Mouse (Mus musculus): ENCODE data around the gene Pphln1. TPM values are rescaled to one million over a fixed set of nuclear protein-coding genes. Genes with fewer than 3 reads are reported as not detected.

Pphln1 gene
- polyA plus RNA-seq, 1 experiment from 2014 or later, result 22.3 TPM

DNA sequence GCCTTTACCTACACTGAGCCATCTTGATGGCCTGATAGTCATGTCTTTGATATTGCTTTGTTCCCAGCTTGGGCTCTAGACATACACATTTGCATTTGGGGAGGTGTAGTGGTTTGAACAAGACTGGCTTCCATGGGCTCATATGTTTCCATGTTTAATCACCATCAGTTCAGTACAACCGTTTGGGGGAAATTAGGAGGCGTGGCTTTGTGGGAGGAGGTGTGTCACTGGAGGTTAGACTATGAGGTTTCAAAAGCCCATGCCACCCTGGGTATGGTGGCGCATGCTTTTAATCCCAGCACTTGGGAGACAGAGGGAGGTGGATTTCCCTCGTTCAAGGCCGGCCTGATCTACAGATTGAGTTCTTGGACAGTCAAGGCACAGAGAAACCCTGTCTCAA, 22.5 kb upstream of the Pphln1 start:
- H3K4me2 ChIP-seq (replicated peaks; ENCODE audit: low read depth, low read length), result no peak overlapping the region
- H3K27me3 ChIP-seq (replicated peaks; ENCODE audit: insufficient read depth, low read length), result no peaks in the 10 kb centered on the region
- no peak for DNase-seq (ENCODE audit: low spot score)
- H3K36me3 ChIP-seq (ENCODE audit: insufficient read depth, low read length), result no peaks in the 10 kb centered on the region
- ATAC-seq, result no peak
- H3K9me3 ChIP-seq (ENCODE audit: low read length), result no peaks in the 10 kb centered on the region
- no peak overlapping the region for H3K27ac ChIP-seq (ENCODE audit: low read length)
- H3K4me3 ChIP-seq (ENCODE audit: low read depth, low read length), result no peak overlapping the region
- WGBS, result 84% methylated on average over 5 of the region's 5 CpGs
- no peak overlapping the region for H3K9ac ChIP-seq (replicated peaks; ENCODE audit: low read depth)
- TF ChIP-seq EP300 (IDR thresholded peaks at IDR 0.05) (no peak), CTCF (IDR thresholded peaks at IDR 0.05) (no peak)
- no peaks in the 10 kb centered on the region for H3K4me1 ChIP-seq (ENCODE audit: insufficient read depth, low read depth, low read length)

DNA sequence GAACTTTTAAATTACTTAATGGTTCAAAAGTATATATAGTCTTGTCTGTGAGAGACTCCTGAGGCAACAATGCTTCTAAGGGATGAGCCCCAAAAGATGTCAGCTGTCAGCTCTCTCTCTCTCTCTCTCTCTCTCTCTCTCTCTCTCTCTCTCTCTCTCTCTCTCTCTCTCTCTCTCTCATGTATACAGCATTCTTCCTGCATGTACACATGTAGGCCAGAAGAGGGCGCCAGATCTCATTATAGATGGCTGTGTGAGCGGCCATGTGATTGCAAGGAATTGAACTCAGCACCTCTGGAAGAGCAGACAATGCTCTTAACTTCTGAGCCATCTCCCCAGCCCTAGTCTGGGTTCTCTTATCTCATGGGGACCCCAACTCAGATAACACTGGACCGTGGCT, 19.0 kb upstream of the Pphln1 start:
- no peak overlapping the region for H3K4me2 ChIP-seq (replicated peaks; ENCODE audit: low read depth, low read length)
- no peak overlapping the region for H3K4me3 ChIP-seq (ENCODE audit: low read depth, low read length)
- no peaks in the 10 kb centered on the region for H3K36me3 ChIP-seq (ENCODE audit: insufficient read depth, low read length)
- TF ChIP-seq EP300 (IDR thresholded peaks at IDR 0.05) (no peak), CTCF (IDR thresholded peaks at IDR 0.05) (peak; percentile 58)
- no peak overlapping the region for H3K27ac ChIP-seq (ENCODE audit: low read length)
- 71% methylated on average over 3 of the region's 3 CpGs for WGBS
- H3K4me1 ChIP-seq (ENCODE audit: insufficient read depth, low read depth, low read length), result no peaks in the 10 kb centered on the region
- no peaks in the 10 kb centered on the region for H3K9me3 ChIP-seq (ENCODE audit: low read length)
- ATAC-seq (no peak), DNase-seq (ENCODE audit: low spot score) (no peak)
- H3K27me3 ChIP-seq (replicated peaks; ENCODE audit: insufficient read depth, low read length), result no peaks in the 10 kb centered on the region
- no peak overlapping the region for H3K9ac ChIP-seq (replicated peaks; ENCODE audit: low read depth)

DNA sequence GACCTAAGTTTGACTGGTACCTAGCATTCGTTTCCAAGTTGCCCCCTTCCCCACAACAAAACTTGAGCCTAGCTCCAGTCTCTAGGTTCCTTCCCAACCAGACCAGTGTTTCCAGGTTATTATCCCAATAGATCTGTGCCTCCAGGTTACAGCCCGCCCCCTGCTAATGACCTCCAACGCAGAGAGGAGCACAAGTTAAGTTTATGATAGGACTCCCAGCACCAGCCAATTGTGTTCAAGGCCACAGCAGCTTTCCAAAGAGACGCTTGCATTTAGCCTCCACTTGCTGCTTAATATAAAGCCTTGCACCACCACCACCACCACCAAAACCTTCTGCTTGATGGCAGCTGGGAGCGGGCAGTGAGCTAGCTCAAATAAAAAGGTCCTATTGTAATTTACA, 16.8 kb upstream of the Pphln1 start:
- H3K4me3 ChIP-seq (ENCODE audit: low read depth, low read length), result no peak overlapping the region
- no peaks in the 10 kb centered on the region for H3K27me3 ChIP-seq (replicated peaks; ENCODE audit: insufficient read depth, low read length)
- no peak overlapping the region for H3K4me2 ChIP-seq (replicated peaks; ENCODE audit: low read depth, low read length)
- no peaks in the 10 kb centered on the region for H3K9me3 ChIP-seq (ENCODE audit: low read length)
- H3K4me1 ChIP-seq (ENCODE audit: insufficient read depth, low read depth, low read length), result no peaks in the 10 kb centered on the region
- DNase-seq (ENCODE audit: low spot score), result no peak
- ATAC-seq, result no peak
- peaks cover 2% of the 10 kb centered on the region; the same call in 1 of the 2 replicates for H3K36me3 ChIP-seq (ENCODE audit: insufficient read depth, low read length)
- H3K27ac ChIP-seq (ENCODE audit: low read length), result no peak overlapping the region
- 69% methylated on average over 5 of the region's 5 CpGs for WGBS
- no peak overlapping the region for H3K9ac ChIP-seq (replicated peaks; ENCODE audit: low read depth)
- no peak for TF ChIP-seq CTCF (IDR thresholded peaks at IDR 0.05)
- no peak for TF ChIP-seq EP300 (IDR thresholded peaks at IDR 0.05)

DNA sequence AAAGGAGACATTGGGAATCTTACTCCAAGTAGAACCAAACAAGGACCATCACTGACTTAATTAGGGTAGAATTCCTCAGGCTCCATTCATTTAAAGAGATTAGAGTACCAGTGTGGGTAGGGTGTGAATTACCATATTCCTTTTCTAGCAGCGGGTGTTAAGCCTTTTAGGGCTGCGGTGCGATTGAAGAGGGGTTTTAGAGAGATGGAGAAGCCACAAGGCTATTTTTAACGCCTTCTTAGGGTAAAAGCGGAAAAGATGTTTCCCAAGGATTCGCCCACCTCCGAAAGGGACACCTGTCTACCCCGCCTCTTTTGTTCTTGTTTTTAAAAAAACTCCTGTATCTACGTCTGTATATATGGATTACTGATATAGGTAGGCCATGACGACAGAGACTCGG, 881 bp upstream of the Pphln1 start:
- ATAC-seq (no peak), DNase-seq (ENCODE audit: low spot score) (no peak)
- H3K36me3 ChIP-seq (ENCODE audit: insufficient read depth, low read length), result 0 out of 2 replicates have a peak, but pooled peaks cover 7% of the 10 kb centered on the region
- H3K4me3 ChIP-seq (ENCODE audit: low read depth, low read length), result peak overlapping the region; percentile 97
- no peak overlapping the region for H3K27ac ChIP-seq (ENCODE audit: low read length)
- no peaks in the 10 kb centered on the region for H3K27me3 ChIP-seq (replicated peaks; ENCODE audit: insufficient read depth, low read length)
- H3K9ac ChIP-seq (replicated peaks; ENCODE audit: low read depth), result peak overlapping the region; percentile 98; the same call in 1 of the 2 replicates
- peak overlapping the region; percentile 70 for H3K4me2 ChIP-seq (replicated peaks; ENCODE audit: low read depth, low read length)
- WGBS, result 2% methylated on average over 11 of the region's 11 CpGs
- no peaks in the 10 kb centered on the region for H3K9me3 ChIP-seq (ENCODE audit: low read length)
- peaks cover 3% of the 10 kb centered on the region; the same call in 1 of the 2 replicates for H3K4me1 ChIP-seq (ENCODE audit: insufficient read depth, low read depth, low read length)
- no peak for TF ChIP-seq CTCF (IDR thresholded peaks at IDR 0.05)
- no peak for TF ChIP-seq EP300 (IDR thresholded peaks at IDR 0.05)

DNA sequence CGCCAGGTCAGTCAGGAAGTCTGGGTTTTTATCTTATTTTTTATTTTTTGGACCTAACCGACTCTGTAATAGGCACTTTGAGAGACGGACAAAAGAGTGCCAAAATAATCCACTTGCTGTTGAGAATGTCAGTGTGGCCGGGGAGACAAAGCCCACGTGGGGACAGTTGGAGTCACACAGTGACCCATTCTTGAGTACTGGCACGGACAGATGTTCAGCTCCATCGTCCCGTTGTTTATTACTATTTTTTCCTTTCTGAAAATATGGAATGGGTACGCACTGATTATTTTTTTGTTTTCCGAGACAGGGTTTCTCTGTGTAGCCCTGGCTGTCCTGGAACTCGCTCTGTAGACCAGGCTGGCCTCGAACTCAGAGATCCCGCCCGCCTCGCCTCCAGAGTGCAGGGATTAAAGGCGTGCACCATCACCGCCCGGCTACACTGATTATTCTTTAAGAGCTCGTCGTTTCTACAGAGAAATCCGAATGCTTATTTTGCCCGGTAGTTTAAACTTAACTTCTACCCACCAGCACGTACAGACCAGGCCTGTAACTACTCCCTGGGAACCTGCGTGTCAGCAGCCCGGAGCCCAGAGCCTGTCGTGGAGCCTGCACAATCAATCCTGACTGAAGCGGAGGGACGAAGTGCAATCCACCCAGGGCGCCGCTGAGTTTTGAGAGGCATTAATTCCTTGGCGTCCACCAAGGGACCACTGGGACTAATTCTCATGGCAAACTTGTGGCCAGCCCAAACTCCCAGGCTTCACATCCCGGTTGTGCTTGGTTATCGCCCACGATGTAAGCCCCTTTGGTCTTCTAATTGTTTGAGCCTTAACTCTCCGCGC, 770 bp downstream of the Pphln1 start:
- Histone ChIP-seq H3K36me3 (ENCODE audit: insufficient read depth, low read length) (0 out of 2 replicates have a peak, but pooled peaks cover 7% of the 10 kb centered on the region), H3K9ac (replicated peaks; ENCODE audit: low read depth) (peak overlapping the region; percentile 98), H3K4me1 (ENCODE audit: insufficient read depth, low read depth, low read length) (peaks cover 3% of the 10 kb centered on the region; the same call in 1 of the 2 replicates), H3K27ac (ENCODE audit: low read length) (peak overlapping the region; percentile 88), H3K4me2 (replicated peaks; ENCODE audit: low read depth, low read length) (peak overlapping the region; percentile 70), H3K27me3 (replicated peaks; ENCODE audit: insufficient read depth, low read length) (no peaks in the 10 kb centered on the region), H3K4me3 (ENCODE audit: low read depth, low read length) (peak overlapping the region; percentile 97), H3K9me3 (ENCODE audit: low read length) (no peaks in the 10 kb centered on the region)
- peak; percentile 11 for DNase-seq (ENCODE audit: low spot score)
- peak; percentile 12; the same call in 1 of the 2 replicates for ATAC-seq
- TF ChIP-seq EP300 (IDR thresholded peaks at IDR 0.05), result no peak
- no peak for TF ChIP-seq CTCF (IDR thresholded peaks at IDR 0.05)
- 3% methylated on average over 36 of the region's 36 CpGs for WGBS

DNA sequence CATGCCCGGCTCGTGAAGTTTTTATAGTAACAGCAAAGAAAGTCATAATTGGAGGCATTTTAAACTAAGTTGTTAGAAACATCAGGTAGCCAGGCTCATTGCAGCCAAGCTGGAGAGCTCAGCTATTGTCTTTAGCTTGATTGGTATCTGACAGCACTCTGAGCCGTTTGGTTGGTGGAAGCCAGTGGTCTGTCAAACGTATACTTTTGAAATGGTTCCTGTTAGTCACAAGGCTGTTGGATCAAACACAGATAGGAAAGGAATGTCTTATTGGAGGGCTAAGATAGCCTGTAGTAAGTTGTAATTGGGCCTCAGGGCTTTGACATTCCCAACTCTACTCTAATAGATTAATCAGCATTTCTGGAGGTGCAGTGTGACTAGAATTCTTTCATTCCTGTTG, 3.3 kb downstream of the Pphln1 start:
- no peak for TF ChIP-seq EP300 (IDR thresholded peaks at IDR 0.05)
- no peak for TF ChIP-seq CTCF (IDR thresholded peaks at IDR 0.05)
- Histone ChIP-seq H3K36me3 (ENCODE audit: insufficient read depth, low read length) (no peaks in the 10 kb centered on the region), H3K4me2 (replicated peaks; ENCODE audit: low read depth, low read length) (no peak overlapping the region), H3K9me3 (ENCODE audit: low read length) (no peaks in the 10 kb centered on the region), H3K9ac (replicated peaks; ENCODE audit: low read depth) (no peak overlapping the region), H3K27ac (ENCODE audit: low read length) (no peak overlapping the region), H3K27me3 (replicated peaks; ENCODE audit: insufficient read depth, low read length) (no peaks in the 10 kb centered on the region), H3K4me1 (ENCODE audit: insufficient read depth, low read depth, low read length) (peaks cover 3% of the 10 kb centered on the region; the same call in 1 of the 2 replicates), H3K4me3 (ENCODE audit: low read depth, low read length) (no peak overlapping the region)
- DNase-seq (ENCODE audit: low spot score) (no peak), ATAC-seq (no peak)
- 72% methylated on average over 4 of the region's 4 CpGs for WGBS
